14 mouse cellular contexts compared by ENCODE assay signal in genomic region chr8:116635261-116635660, GRCm38 (mm10).
DNase-seq lines count a peak whose midpoint lies in the region; ATAC-seq lines count a peak whose summit lies in the region.
"Had no signal": no experiment of that assay in that cellular context is flagged by ENCODE, and none has a peak within 500 bp of the region (broad histone marks: within the 10 kb centered on the region; RNA-seq: fewer than 3 reads in every experiment).

No protein-coding gene starts in this region.

- no peak overlapping the region for H3K4me2 ChIP-seq in heart, embryonic 16.5 days (ENCODE audit: low read depth, low read length)
- no peak overlapping the region for H3K4me2 ChIP-seq in heart, embryonic 12.5 days
- H3K4me2 ChIP-seq: limb, embryonic 15.5 days had no signal

- H3K27me3 ChIP-seq in heart, embryonic 16.5 days (ENCODE audit: control insufficient read depth, insufficient read depth, low read length), result no peaks in the 10 kb centered on the region
- no peaks in the 10 kb centered on the region for H3K27me3 ChIP-seq in heart, embryonic 12.5 days (replicated peaks)
- H3K27me3 ChIP-seq: limb, embryonic 15.5 days had no signal

- no peaks in the 10 kb centered on the region for H3K36me3 ChIP-seq in heart, embryonic 16.5 days (ENCODE audit: control insufficient read depth, insufficient read depth)
- H3K36me3 ChIP-seq in heart, embryonic 12.5 days, result no peaks in the 10 kb centered on the region
- H3K36me3 ChIP-seq: limb, embryonic 15.5 days had no signal

- H3K27ac ChIP-seq in heart, embryonic 16.5 days (ENCODE audit: low read length), result no peak overlapping the region
- no peak overlapping the region for H3K27ac ChIP-seq in heart, embryonic 12.5 days (ENCODE audit: poor library complexity, severe bottlenecking)
- H3K27ac ChIP-seq: heart, adult 2 months; limb, embryonic 15.5 days had no signal

- H3K4me3 ChIP-seq in heart, embryonic 16.5 days (ENCODE audit: low read length), result no peak overlapping the region
- no peak overlapping the region for H3K4me3 ChIP-seq in heart, embryonic 12.5 days
- H3K4me3 ChIP-seq: heart, adult 2 months; limb, embryonic 15.5 days had no signal

- H3K9ac ChIP-seq in heart, embryonic 16.5 days (ENCODE audit: low read length), result no peak overlapping the region
- H3K9ac ChIP-seq in heart, embryonic 12.5 days, result no peak overlapping the region
- H3K9ac ChIP-seq: limb, embryonic 15.5 days had no signal

- ATAC-seq in heart, embryonic 16.5 days (replicated peaks; ENCODE audit: extremely low read depth, insufficient read depth, low FRiP score), result peak; percentile 25; the same call in 1 of the 2 replicates
- no peak for ATAC-seq in heart, embryonic 12.5 days (ENCODE audit: insufficient number of reproducible peaks, low FRiP score)
- ATAC-seq in megakaryocyte progenitor cell, adult 5-6 weeks (replicated peaks; ENCODE audit: poor library complexity), result peak; percentile 65
- ATAC-seq: midbrain, embryonic 16.5 days had no signal

- H3K9me3 ChIP-seq in heart, embryonic 16.5 days (replicated peaks; ENCODE audit: control insufficient read depth, low read length), result no peaks in the 10 kb centered on the region
- H3K9me3 ChIP-seq in heart, embryonic 12.5 days (replicated peaks), result no peaks in the 10 kb centered on the region
- H3K9me3 ChIP-seq: limb, embryonic 15.5 days had no signal

- intact Hi-C loops in left cerebral cortex, postnatal 4 days (cut with DNase I), result no loop called here

- WGBS in heart, embryonic 16.5 days, result 80% methylated on average over 13 of the region's 13 CpGs
- WGBS in heart, embryonic 12.5 days, result 85% methylated on average over 13 of the region's 13 CpGs

- 0 out of 2 replicates have a peak, but pooled peaks cover 2% of the 10 kb centered on the region for H3K4me1 ChIP-seq in heart, embryonic 16.5 days (ENCODE audit: control insufficient read depth, insufficient read depth, low read length)
- peaks cover 7% of the 10 kb centered on the region; the same call in 1 of the 2 replicates for H3K4me1 ChIP-seq in heart, embryonic 12.5 days (replicated peaks)
- H3K4me1 ChIP-seq: limb, embryonic 15.5 days had no signal

- DNase-seq in CD8-positive naive resting alpha-beta T cell, adult 2 months (ENCODE audit: low read depth in 2 of 2, low spot score in 2 of 2), result peak; percentile 55 to 66
- DNase-seq in thymus, postnatal 10 days (ENCODE audit: low spot score in 2 of 2), result peak; percentile 75 to 78
- no peak for DNase-seq in left cerebral cortex, postnatal 4 days
- no peak for DNase-seq in cerebellum, postnatal 10 days
- DNase-seq in kidney, postnatal 10 days, result no peak
- DNase-seq: cerebellum, adult 2 months; heart, adult 2 months; heart, postnatal 36 days; lung, postnatal 4 days had no signal

Comparison
In these comparisons a context has a peak if more than half of its experiments do, and no peak if none do; other contexts are left out.
1. DNase-seq: peak in CD8-positive naive resting alpha-beta T cell, adult 2 months (2 of 2) and thymus, postnatal 10 days (2 of 2); none in left cerebral cortex, postnatal 4 days (single experiment), cerebellum, postnatal 10 days (0 of 2) and kidney, postnatal 10 days (single experiment).